Mouse (Mus musculus): ENCODE results near the gene Padi2. TPM values are rescaled to one million over a fixed set of nuclear protein-coding genes. Genes with fewer than 3 reads are reported as not detected.

Padi2 gene
- total and polyA plus RNA-seq, 3 experiments, result 0.04 TPM; not detected in 2

GRCm38 (mm10) chr4:140908627-140909026 is 2.5 kb downstream of the Padi2 start:
- no peak overlapping the region for H3K9ac ChIP-seq (ENCODE audit: insufficient read depth, low read depth)
- H3K4me1 ChIP-seq (ENCODE audit: control insufficient read depth in 1 of 2, insufficient read depth in 2 of 2), result peaks cover 9 to 14% of the 10 kb centered on the region in 2 experiments
- no peak overlapping the region for H3K4me2 ChIP-seq (ENCODE audit: insufficient read depth, low read depth, poor library complexity, severe bottlenecking)
- dilution Hi-C loops (cut with MboI; ENCODE audit: extremely low pct_ligation_motif_present, extremely low pct_unique_long_range_greater_than_20kb, low sequenced_read_pairs), result no loop called here
- in situ Hi-C loops (cut with MboI; ENCODE audit: low pct_ligation_motif_present, low pct_unique_long_range_greater_than_20kb, low sequenced_read_pairs), result loop anchor here (5.0 to 10.0 kb wide), 3 partner anchors 49 to 121 kb away; no protein-coding TSS in a partner anchor
- DNase-seq (ENCODE audit: extremely low read depth), result no peak
- H3K27me3 ChIP-seq (replicated peaks), result peaks cover 98% of the 10 kb centered on the region
- no peaks in the 10 kb centered on the region for H3K79me2 ChIP-seq (replicated peaks; ENCODE audit: control insufficient read depth, extremely low read depth, insufficient read depth, poor library complexity, severe bottlenecking)
- TF ChIP-seq ZKSCAN1 (IDR thresholded peaks at IDR 0.05; ENCODE audit: borderline replicate concordance, low read depth, low read length) (no peak), MXI1 (IDR thresholded peaks at IDR 0.05; ENCODE audit: low read depth, low read length) (no peak), ZC3H11A (IDR thresholded peaks at IDR 0.05; ENCODE audit: low read depth, low read length) (no peak), MAZ (IDR thresholded peaks at IDR 0.05; ENCODE audit: low read depth, low read length) (no peak), POLR2A (IDR thresholded peaks at IDR 0.05; ENCODE audit: low read depth, low read length) (no peak), SMC3 (IDR thresholded peaks at IDR 0.05; ENCODE audit: low read depth, low read length) (no peak), MAFK (IDR thresholded peaks at IDR 0.05; ENCODE audit: insufficient replicate concordance, low read length) (no peak), MYC (IDR thresholded peaks at IDR 0.05; ENCODE audit: low read depth, low read length) (no peak), CHD2 (IDR thresholded peaks at IDR 0.05; ENCODE audit: low read length) (no peak)
- H3K27ac ChIP-seq (ENCODE audit: insufficient read depth, low read depth), result no peak overlapping the region
- no peaks in the 10 kb centered on the region for H3K9me3 ChIP-seq (replicated peaks; ENCODE audit: low read length)
- H3K4me3 ChIP-seq (replicated peaks in 1 of 3; ENCODE audit: low read depth in 2 of 3, low read length in 2 of 3, poor library complexity in 1 of 3), result no peak overlapping the region
- H3K36me3 ChIP-seq (replicated peaks in 1 of 2; ENCODE audit: control insufficient read depth in 1 of 2, insufficient read depth in 1 of 2, low read length in 1 of 2), result no peaks in the 10 kb centered on the region

GRCm38 (mm10) chr4:140909536-140909935 is 3.4 kb downstream of the Padi2 start:
- no peaks in the 10 kb centered on the region for H3K79me2 ChIP-seq (replicated peaks; ENCODE audit: control insufficient read depth, extremely low read depth, insufficient read depth, poor library complexity, severe bottlenecking)
- H3K9ac ChIP-seq (ENCODE audit: insufficient read depth, low read depth), result no peak overlapping the region
- no peak overlapping the region for H3K4me3 ChIP-seq (replicated peaks in 1 of 3; ENCODE audit: low read depth in 2 of 3, low read length in 2 of 3, poor library complexity in 1 of 3)
- no peaks in the 10 kb centered on the region for H3K36me3 ChIP-seq (replicated peaks in 1 of 2; ENCODE audit: control insufficient read depth in 1 of 2, insufficient read depth in 1 of 2, low read length in 1 of 2)
- TF ChIP-seq E2F4 (IDR thresholded peaks at IDR 0.05; ENCODE audit: insufficient replicate concordance, low read depth, low read length), result no peak
- no peak for TF ChIP-seq POLR2A (IDR thresholded peaks at IDR 0.05; ENCODE audit: low read depth, low read length)
- no peak for TF ChIP-seq ETS1 (conservative IDR thresholded peaks at IDR 0.05; ENCODE audit: low read depth, low read length)
- peaks cover 93% of the 10 kb centered on the region for H3K27me3 ChIP-seq (replicated peaks)
- DNase-seq (ENCODE audit: extremely low read depth), result no peak
- no peaks in the 10 kb centered on the region for H3K9me3 ChIP-seq (replicated peaks; ENCODE audit: low read length)
- dilution Hi-C loops (cut with MboI; ENCODE audit: extremely low pct_ligation_motif_present, extremely low pct_unique_long_range_greater_than_20kb, low sequenced_read_pairs) (no loop called here), in situ Hi-C loops (cut with MboI; ENCODE audit: low pct_ligation_motif_present, low pct_unique_long_range_greater_than_20kb, low sequenced_read_pairs) (loop anchor here (5.0 to 10.0 kb wide), 3 partner anchors 48 to 122 kb away; no protein-coding TSS in a partner anchor)
- H3K27ac ChIP-seq (ENCODE audit: insufficient read depth, low read depth), result no peak overlapping the region
- H3K4me1 ChIP-seq (ENCODE audit: control insufficient read depth in 1 of 2, insufficient read depth in 2 of 2), result peaks cover 9 to 14% of the 10 kb centered on the region in 2 experiments
- no peak overlapping the region for H3K4me2 ChIP-seq (ENCODE audit: insufficient read depth, low read depth, poor library complexity, severe bottlenecking)

- Histone ChIP-seq H3K4me2 (ENCODE audit: insufficient read depth, low read depth, poor library complexity, severe bottlenecking) (no peak overlapping the region), H3K27ac (ENCODE audit: insufficient read depth, low read depth) (no peak overlapping the region), H3K4me3 (replicated peaks in 1 of 3; ENCODE audit: low read depth in 2 of 3, low read length in 2 of 3, poor library complexity in 1 of 3) (no peak overlapping the region), H3K79me2 (replicated peaks; ENCODE audit: control insufficient read depth, extremely low read depth, insufficient read depth, poor library complexity, severe bottlenecking) (no peaks in the 10 kb centered on the region), H3K4me1 (ENCODE audit: control insufficient read depth in 1 of 2, insufficient read depth in 2 of 2) (peaks cover 3 to 5% of the 10 kb centered on the region in 2 experiments), H3K9me3 (replicated peaks; ENCODE audit: low read length) (no peaks in the 10 kb centered on the region), H3K9ac (ENCODE audit: insufficient read depth, low read depth) (no peak overlapping the region), H3K27me3 (replicated peaks) (peaks cover 93% of the 10 kb centered on the region), H3K36me3 (replicated peaks in 1 of 2; ENCODE audit: control insufficient read depth in 1 of 2, insufficient read depth in 1 of 2, low read length in 1 of 2) (no peaks in the 10 kb centered on the region)
- TF ChIP-seq USF2 (conservative IDR thresholded peaks at IDR 0.05; ENCODE audit: low read depth, low read length) (no peak), GABPA (IDR thresholded peaks at IDR 0.05; ENCODE audit: insufficient replicate concordance, low read depth, low read length) (no peak), SMC3 (IDR thresholded peaks at IDR 0.05; ENCODE audit: low read depth, low read length) (no peak), RAD21 (IDR thresholded peaks at IDR 0.05; ENCODE audit: low read depth, low read length) (no peak), ZC3H11A (IDR thresholded peaks at IDR 0.05; ENCODE audit: low read depth, low read length) (no peak), USF1 (IDR thresholded peaks at IDR 0.05; ENCODE audit: low read depth, low read length) (no peak), HCFC1 (IDR thresholded peaks at IDR 0.05; ENCODE audit: low read depth, low read length) (no peak), ZMIZ1 (IDR thresholded peaks at IDR 0.05; ENCODE audit: low read depth, low read length) (no peak)
- no peak for DNase-seq (ENCODE audit: extremely low read depth)
- in situ Hi-C loops (cut with MboI; ENCODE audit: low pct_ligation_motif_present, low pct_unique_long_range_greater_than_20kb, low sequenced_read_pairs) (no loop called here), dilution Hi-C loops (cut with MboI; ENCODE audit: extremely low pct_ligation_motif_present, extremely low pct_unique_long_range_greater_than_20kb, low sequenced_read_pairs) (no loop called here)
Measured at GRCm38 (mm10) chr4:140910661-140911310, 4.6 kb downstream of the Padi2 start.

Data from CH12.LX (cell line).